Mouse (Mus musculus): ENCODE measurements around the gene Clnk. TPM values are rescaled to one million over a fixed set of nuclear protein-coding genes. Genes with fewer than 3 reads are reported as not detected.

Gene Clnk
- not detected for polyA plus RNA-seq (2017; shearing (Covaris generic))

GRCm38 (mm10) chr5:38876622-38877021 is at the start of gene Clnk:
TSS of gene Clnk (minus strand) at chr5:38876812.

GRCm38 (mm10) chr5:38684164-38684911 is 192.3 kb downstream of the Clnk start, which contains the start of gene Zfp518b:
TSS of gene Zfp518b (minus strand) at chr5:38684826.

Other genes starting within 250 kb of the Clnk start
- gene Zfp518b, start 192.0 kb downstream of the Clnk start, polyA plus RNA-seq (2017; shearing (Covaris generic)): 1.7 TPM